Mouse (Mus musculus) limb, embryonic 10.5 days (tissue): ENCODE measurements around the gene Pfdn2. TPM values are rescaled to one million over a fixed set of nuclear protein-coding genes. Genes with fewer than 3 reads are reported as not detected.

ENCODE experiments used
- DNase-seq: peaks from one replicate; pipeline ENCODE4 v3.0.0-alpha.2; 2017; ENCODE audit warnings: low spot score
- H3K27ac ChIP-seq: fragments of 300-500 bp; sonication (generic); 2 replicates; pipeline ENCODE4 v1.5.1; 2016; ENCODE audit warnings: mild to moderate bottlenecking
- H3K27me3 ChIP-seq: fragments of 300-500 bp; sonication (generic); 2 replicates; pipeline ENCODE4 v1.6.1; 2016; ENCODE audit warnings: low read depth, mild to moderate bottlenecking; ENCODE audit not compliant: poor library complexity, severe bottlenecking
- H3K36me3 ChIP-seq: fragments of 300-500 bp; sonication (generic); 2 replicates; pipeline ENCODE4 v1.6.1; 2016; ENCODE audit warnings: mild to moderate bottlenecking, moderate library complexity
- H3K4me1 ChIP-seq: fragments of 300-500 bp; sonication (generic); 2 replicates; pipeline ENCODE4 v1.6.1; 2016
- H3K4me3 ChIP-seq: fragments of 300-500 bp; sonication (generic); 2 replicates; pipeline ENCODE4 v1.5.1; 2016; ENCODE audit warnings: mild to moderate bottlenecking, moderate library complexity
- H3K9me3 ChIP-seq: fragments of 300-500 bp; sonication (generic); replicated peaks from 2 replicates; pipeline ENCODE4 v1.6.1; 2016; ENCODE audit warnings: mild to moderate bottlenecking
- WGBS: fragments of 180-500 bp; shearing (Covaris S2); methylation state at CpG from one replicate; pipeline ENCODE4 v1.1.7; 2016; 5-methylcytosine and 5-hydroxymethylcytosine counted together
- polyA plus RNA-seq: library from polyadenylated mRNA; unstranded; fragments of >200 nt; fragmentation: Nextera tagmentation; extraction: Ambion mirVana; gene quantifications from 2 replicates; pipeline ENCODE4 v1.2.1, GENCODE M21; 2016

Gene Pfdn2
- polyA plus RNA-seq, 1 experiment from 2014 or later: 149 TPM

DNA sequence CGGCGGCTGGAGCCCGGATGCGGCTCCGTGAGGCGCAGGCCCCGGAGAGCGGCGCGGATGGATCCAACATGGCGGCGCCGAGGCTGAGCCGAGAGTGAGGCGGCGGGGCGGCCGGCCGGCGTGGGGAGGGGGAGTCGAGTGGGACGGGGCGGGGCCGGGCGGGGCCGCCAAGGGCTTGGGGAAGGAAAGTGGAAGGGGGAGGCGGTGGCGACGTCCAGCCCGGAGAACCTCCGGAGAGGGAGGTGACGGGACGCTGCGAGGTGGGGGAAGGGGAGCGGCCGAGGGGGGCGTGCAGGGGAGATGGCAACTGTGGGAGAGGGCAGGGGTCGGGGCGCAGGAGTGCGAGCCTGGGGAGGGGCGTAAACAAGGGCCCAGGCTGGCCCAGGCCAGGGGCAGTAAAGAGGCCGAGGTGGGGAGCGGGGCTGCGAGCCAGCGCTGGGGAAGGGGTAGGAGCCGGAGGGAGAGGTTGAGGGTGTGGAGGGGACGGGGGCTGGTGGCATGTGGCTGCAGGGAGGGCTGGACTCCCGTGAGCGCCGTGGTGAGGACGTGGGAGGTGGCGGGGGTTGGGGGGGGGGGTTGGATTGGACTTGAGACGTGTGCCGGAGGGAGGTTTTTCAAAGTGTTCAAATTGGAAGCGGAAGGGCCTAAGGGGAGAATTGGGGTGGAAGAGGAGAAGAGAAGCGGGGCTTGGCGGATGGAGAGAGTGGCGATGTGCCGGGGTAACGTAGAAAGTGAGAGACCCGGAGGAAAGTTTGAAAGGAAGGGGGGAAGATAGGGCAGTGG is 15.8 kb upstream of the Pfdn2 start:
- H3K4me3 ChIP-seq: peak overlapping the region; percentile 89

DNA sequence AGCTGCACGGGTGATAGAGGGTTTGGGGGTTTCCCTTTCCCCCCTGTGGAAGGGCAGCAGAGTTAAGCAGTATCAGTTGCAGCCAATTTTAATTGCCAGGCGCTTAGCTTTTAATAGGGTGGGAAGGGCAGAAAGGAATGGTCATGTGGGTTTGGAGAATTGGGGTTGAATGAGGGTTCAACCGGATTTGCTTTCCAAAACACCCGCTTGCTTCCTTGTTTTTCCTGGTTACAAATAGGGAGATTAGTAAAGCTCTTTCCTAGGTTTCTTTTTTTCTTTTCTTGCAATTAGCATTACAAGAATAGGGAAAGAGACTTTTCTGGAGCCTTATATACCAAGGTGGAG is 15.3 kb upstream of the Pfdn2 start:
- peaks cover 36% of the 10 kb centered on the region for H3K36me3 ChIP-seq

More for the DNA sequence above, 15.8 kb upstream of the Pfdn2 start:
- H3K9me3 ChIP-seq: no peaks in the 10 kb centered on the region
- 1% methylated on average over 52 of the region's 61 CpGs for WGBS
- H3K36me3 ChIP-seq: peaks cover 38% of the 10 kb centered on the region
- peak overlapping the region; percentile 99 for H3K27ac ChIP-seq
- H3K4me1 ChIP-seq: peaks cover 31% of the 10 kb centered on the region
- peak; percentile 94 for DNase-seq
- no peaks in the 10 kb centered on the region for H3K27me3 ChIP-seq

DNA sequence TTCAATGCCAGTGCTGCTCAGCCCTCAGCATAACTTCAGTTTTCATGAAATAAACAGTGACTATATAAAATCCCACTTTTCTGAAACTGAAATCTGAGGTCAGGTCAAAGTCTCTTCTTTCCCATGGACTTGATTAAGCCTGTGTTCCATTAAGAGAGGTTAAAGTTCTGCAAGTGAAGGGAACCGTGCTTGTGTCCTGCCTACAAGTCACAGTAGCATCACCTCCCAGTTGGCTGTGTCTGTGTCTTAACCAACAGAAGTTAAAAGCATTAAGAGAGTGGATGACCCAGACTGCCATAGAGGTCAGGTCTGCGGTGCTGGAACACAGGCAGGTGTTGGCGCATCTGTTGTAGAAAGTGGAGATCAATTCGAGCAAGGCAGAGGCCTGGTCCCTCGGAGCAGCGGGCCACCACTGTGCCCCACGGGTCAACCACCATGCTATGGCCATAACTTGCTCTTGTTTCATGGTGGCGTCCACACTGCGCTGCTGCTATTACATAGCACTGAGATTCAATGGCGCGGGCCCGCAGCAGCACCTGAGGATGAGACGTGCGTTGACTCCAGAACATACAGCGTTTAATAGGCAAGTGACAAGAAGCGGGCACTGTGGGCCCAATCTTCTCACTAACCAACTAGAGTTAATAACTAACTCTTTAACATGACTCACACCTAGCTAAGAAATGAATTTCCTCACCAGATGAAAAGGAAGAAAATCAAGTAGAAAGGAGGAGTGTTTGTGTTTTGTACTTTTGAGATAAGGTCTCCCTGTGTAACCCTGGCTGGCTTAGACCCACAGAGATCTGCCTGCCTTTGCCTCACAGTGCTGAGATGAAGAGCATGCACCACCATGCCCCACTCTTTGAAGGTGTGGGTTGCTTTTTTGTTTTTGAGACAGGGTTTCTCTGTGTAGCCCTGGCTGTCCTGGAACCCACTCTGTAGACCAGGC is 2.9 kb upstream of the Pfdn2 start:
- no peak overlapping the region for H3K4me3 ChIP-seq
- 96% methylated on average over 16 of the region's 16 CpGs for WGBS
- H3K4me1 ChIP-seq: peaks cover 17% of the 10 kb centered on the region
- peaks cover 5% of the 10 kb centered on the region; the same call in 1 of the 2 replicates for H3K9me3 ChIP-seq
- H3K27me3 ChIP-seq: no peaks in the 10 kb centered on the region
- DNase-seq: no peak
- H3K36me3 ChIP-seq: peaks cover 71% of the 10 kb centered on the region
- H3K27ac ChIP-seq: no peak overlapping the region

More for the DNA sequence above, 15.3 kb upstream of the Pfdn2 start:
- H3K27ac ChIP-seq: peak overlapping the region; percentile 99
- peaks cover 31% of the 10 kb centered on the region for H3K4me1 ChIP-seq
- under 1% methylated on average over 4 of the region's 4 CpGs for WGBS
- H3K27me3 ChIP-seq: no peaks in the 10 kb centered on the region
- no peaks in the 10 kb centered on the region for H3K9me3 ChIP-seq
- no peak for DNase-seq
- peak overlapping the region; percentile 89 for H3K4me3 ChIP-seq

DNA sequence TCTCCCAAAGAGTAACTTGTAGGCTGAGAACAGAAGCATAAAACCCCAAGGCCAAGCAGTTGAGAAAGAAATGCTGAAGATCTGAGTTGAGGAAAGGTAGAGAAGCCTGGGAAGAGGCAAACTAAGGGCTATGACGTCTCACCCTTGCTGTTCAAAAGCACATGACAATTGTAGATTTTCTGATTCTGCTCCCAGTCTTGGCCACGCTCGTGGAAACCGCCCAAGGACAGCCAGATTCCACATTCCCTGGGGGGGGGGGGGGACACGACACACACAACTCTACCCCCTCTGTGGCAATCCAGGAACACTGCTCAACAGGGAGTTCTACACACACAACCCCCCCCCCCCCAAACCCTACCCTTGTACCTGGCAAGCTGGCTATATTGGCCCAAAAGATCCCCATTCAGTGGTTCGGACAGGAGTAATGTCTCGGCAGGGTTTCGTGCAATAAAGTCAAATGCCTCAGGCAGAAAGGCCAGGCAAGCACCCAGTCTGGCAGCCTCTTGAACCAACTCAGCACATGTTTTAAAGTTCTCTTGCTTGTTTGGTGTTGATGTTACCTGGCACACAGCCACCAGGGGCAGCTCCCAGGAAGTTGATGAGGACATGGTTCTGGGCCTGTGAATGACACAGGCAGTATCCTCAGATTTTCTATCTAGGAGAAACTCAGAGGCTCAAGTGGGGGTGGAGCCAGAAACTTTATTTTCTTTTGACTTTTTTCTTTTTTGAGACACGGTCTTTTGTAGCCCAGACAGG is 1.4 kb upstream of the Pfdn2 start:
- 84% methylated on average over 9 of the region's 9 CpGs for WGBS
- H3K36me3 ChIP-seq: peaks cover 65% of the 10 kb centered on the region
- H3K4me1 ChIP-seq: peaks cover 17% of the 10 kb centered on the region
- H3K9me3 ChIP-seq: peaks cover 5% of the 10 kb centered on the region; the same call in 1 of the 2 replicates
- no peaks in the 10 kb centered on the region for H3K27me3 ChIP-seq
- H3K27ac ChIP-seq: no peak overlapping the region
- no peak for DNase-seq
- H3K4me3 ChIP-seq: peak overlapping the region; percentile 87

DNA sequence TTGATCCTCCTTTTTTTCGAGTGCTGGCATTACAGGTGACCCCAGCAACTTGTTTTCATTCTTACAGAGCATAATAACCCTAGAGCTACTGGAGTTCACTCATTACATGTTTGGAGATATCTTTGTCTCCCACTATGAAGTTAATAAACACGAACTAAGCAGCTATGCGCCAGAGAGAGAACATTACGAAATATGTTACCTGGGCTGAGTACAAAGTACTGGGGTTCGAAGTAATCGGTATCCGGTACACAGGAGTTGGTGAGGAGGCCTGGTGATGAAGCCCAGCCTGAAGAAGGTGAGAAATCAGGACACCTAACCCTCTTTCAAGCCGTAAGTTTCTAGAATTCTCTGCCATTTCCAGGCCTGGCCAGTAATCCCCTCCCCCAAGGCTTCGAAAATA is 755 bp upstream of the Pfdn2 start:
- Histone ChIP-seq H3K36me3 (peaks cover 62% of the 10 kb centered on the region), H3K9me3 (peaks cover 5% of the 10 kb centered on the region; the same call in 1 of the 2 replicates), H3K4me1 (peaks cover 17% of the 10 kb centered on the region), H3K27me3 (no peaks in the 10 kb centered on the region), H3K27ac (peak overlapping the region; percentile 88; the same call in 1 of the 2 replicates), H3K4me3 (peak overlapping the region; percentile 87)
- DNase-seq: no peak
- 77% methylated on average over 9 of the region's 9 CpGs for WGBS

DNA sequence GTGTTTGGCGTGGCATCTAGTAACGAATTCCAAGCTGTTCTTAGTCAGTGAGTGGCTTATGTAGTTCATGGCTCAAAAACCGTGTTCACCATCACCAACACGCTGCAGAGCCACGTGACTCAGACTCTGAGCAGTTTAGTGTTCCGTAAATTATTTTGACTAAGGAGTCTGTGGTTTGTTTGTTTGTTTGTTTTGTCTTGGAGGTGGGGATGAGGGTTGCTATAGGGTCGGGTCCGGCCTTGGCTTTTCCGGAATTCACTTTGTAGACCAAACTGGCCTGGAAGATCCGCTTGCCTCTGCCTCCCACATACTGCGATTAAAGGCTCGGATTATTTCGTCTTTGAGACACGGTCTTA is 603 bp downstream of the Pfdn2 start:
- peak; percentile 38 for DNase-seq
- peaks cover 5% of the 10 kb centered on the region; the same call in 1 of the 2 replicates for H3K9me3 ChIP-seq
- peaks cover 17% of the 10 kb centered on the region for H3K4me1 ChIP-seq
- H3K36me3 ChIP-seq: peaks cover 48% of the 10 kb centered on the region
- H3K27ac ChIP-seq: peak overlapping the region; percentile 88
- H3K27me3 ChIP-seq: no peaks in the 10 kb centered on the region
- H3K4me3 ChIP-seq: peak overlapping the region; percentile 87
- under 1% methylated on average over 14 of the region's 14 CpGs for whole genome bisulfite sequencing

DNA sequence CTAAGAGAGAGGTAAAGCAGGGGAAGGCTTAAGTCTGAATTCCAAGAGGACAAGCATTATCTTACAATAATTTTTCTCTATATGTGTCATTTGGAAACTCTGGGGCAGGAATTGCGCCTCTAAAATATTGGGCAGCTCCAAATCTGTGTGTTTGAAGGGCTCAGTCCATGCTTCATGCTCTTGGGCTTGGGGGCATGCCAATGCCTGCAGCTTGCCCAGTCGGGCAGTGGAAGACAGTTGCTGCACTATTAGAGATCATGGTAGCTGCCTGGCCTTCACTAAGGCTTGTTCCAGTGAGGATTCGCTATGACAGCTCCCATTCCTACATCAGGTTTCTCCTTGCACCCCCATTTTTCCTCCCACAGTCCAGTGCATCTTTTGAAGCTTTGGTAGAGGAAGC is 3.2 kb downstream of the Pfdn2 start:
- no peak overlapping the region for H3K27ac ChIP-seq
- WGBS: 95% methylated on average over 3 of the region's 3 CpGs
- H3K4me3 ChIP-seq: no peak overlapping the region
- no peak for DNase-seq
- peaks cover 5% of the 10 kb centered on the region; the same call in 1 of the 2 replicates for H3K9me3 ChIP-seq
- H3K4me1 ChIP-seq: peaks cover 17% of the 10 kb centered on the region
- H3K36me3 ChIP-seq: peaks cover 26% of the 10 kb centered on the region
- no peaks in the 10 kb centered on the region for H3K27me3 ChIP-seq

DNA sequence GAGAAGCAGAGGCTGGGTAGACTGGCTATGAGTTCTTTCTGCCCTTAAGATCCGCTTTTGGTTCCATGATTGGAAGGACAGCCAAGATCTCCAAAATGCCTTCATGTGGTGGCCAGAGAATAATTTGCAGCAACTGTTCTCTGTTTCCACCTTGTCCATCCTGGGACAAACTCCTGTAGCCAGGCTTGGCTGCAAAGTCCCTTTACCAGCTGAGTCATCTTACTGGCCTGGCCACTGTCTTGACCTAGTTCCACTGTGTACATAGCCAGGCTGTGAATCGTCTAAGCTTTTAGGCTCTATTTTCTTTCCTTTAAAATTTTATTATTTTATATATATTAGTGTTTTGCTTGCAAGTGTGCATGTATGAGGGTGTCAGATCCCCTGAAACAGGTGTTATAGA is 3.7 kb downstream of the Pfdn2 start:
- peaks cover 22% of the 10 kb centered on the region for H3K36me3 ChIP-seq
- no peak overlapping the region for H3K4me3 ChIP-seq
- no peaks in the 10 kb centered on the region for H3K27me3 ChIP-seq
- no peak for DNase-seq
- peaks cover 16% of the 10 kb centered on the region for H3K4me1 ChIP-seq
- WGBS: 95% methylated on average over 2 of the region's 2 CpGs
- no peak overlapping the region for H3K27ac ChIP-seq
- H3K9me3 ChIP-seq: peaks cover 5% of the 10 kb centered on the region; the same call in 1 of the 2 replicates

DNA sequence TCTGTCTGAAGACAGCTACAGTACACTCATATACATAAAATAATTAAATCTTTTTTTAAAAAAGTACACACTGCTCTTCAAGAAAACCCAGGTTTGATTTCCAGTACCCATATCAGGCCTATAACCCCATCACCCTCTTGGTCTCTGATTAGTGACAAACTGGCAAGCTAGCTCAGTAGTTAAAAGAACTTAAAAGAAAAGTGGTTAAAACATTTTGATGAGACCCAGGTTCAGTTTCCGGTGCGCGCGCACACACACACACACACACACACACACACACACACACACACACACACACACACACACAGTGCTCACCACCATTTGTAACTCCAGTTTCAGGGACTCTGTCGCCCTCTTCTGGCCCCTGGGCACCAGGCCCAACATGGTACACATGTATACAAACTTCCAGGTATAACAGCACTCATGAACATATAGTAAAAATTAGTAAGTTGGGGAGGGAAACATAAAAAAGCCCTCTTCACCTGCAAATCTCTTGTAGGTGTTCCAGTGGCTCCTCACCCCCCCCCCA is 10.4 kb downstream of the Pfdn2 start:
- WGBS: 77% methylated on average over 5 of the region's 5 CpGs

DNA sequence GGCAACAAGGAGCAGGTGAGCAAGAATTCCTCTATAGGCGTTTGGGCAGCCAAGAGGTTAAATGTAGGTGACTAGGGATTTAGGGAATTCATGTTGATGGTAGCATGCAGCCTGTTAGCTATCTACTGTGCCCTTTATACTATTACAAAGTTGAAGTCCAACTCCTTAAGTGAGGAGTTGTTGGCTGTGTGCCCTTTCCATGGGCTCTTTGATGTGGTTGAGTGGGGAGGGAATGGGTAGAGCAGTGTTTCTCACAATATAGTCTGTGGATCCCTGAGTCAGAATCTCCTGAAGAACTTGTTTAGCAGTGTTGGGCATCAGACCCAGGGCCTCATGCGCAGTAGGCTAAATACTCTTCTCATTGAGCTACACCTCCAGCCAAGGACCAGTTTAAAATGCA is 11.3 kb downstream of the Pfdn2 start:
- Histone ChIP-seq H3K9me3 (no peaks in the 10 kb centered on the region), H3K27ac (no peak overlapping the region), H3K27me3 (no peaks in the 10 kb centered on the region), H3K4me1 (peaks cover 18% of the 10 kb centered on the region), H3K36me3 (peaks cover 43% of the 10 kb centered on the region), H3K4me3 (no peak overlapping the region)
- no peak for DNase-seq
- 87% methylated on average over 2 of the region's 2 CpGs for WGBS

More for the DNA sequence above, 10.4 kb downstream of the Pfdn2 start:
- Histone ChIP-seq H3K36me3 (peaks cover 43% of the 10 kb centered on the region), H3K4me3 (no peak overlapping the region), H3K9me3 (no peaks in the 10 kb centered on the region), H3K27me3 (no peaks in the 10 kb centered on the region), H3K27ac (no peak overlapping the region), H3K4me1 (peaks cover 12% of the 10 kb centered on the region)
- DNase-seq: peak; percentile 44

DNA sequence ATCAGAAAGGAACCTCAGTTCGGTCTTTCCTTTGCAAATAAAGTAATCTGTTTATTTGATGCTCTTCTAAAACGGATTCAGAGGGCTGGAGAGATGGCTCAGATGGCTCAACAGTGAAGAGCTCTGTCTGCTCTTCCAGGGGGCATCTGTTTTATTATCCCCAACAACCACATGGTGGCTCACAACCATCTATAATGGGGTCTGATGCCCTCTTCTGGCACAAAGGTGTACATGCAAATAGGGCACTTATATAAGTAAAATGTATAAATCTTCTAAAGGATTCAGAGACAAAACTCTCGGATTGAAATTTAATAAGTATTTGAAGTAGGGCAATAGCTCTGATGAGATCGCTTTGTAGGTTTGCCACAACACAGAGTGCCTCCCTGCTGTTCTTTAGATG is 13.0 kb downstream of the Pfdn2 start:
- Histone ChIP-seq H3K27ac (no peak overlapping the region), H3K9me3 (no peaks in the 10 kb centered on the region), H3K4me1 (peaks cover 22% of the 10 kb centered on the region), H3K27me3 (no peaks in the 10 kb centered on the region), H3K36me3 (peaks cover 40% of the 10 kb centered on the region), H3K4me3 (no peak overlapping the region)
- WGBS: 76% methylated on average over 4 of the region's 4 CpGs
- DNase-seq: no peak

DNA sequence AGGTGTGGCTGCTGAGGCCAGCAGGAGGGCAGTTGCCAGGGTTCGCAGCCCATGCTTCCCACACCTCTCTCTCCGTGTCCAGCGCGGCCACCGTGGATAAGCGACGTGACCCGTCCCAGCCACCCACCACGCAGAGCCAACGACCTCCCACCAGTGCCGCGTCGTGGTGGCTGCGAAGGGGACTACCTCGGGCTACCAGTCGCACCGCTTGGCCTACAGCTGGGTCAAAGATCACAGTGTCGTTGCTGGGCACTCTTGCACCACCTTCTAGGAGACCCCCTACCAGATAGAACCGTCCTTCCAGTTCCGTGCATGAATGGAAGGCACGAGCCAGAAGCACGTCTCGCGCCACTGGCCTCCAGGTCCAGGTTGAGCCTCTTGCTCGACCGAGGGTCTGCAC is 14.8 kb downstream of the Pfdn2 start:
- Histone ChIP-seq H3K27me3 (no peaks in the 10 kb centered on the region), H3K27ac (peak overlapping the region; percentile 84), H3K4me3 (peak overlapping the region; percentile 64), H3K36me3 (peaks cover 36% of the 10 kb centered on the region), H3K9me3 (no peaks in the 10 kb centered on the region), H3K4me1 (peaks cover 22% of the 10 kb centered on the region)
- no peak for DNase-seq
- WGBS: 4% methylated on average over 26 of the region's 26 CpGs
